Mouse (Mus musculus): ENCODE results near the gene Fitm2. TPM values are rescaled to one million over a fixed set of nuclear protein-coding genes. Genes with fewer than 3 reads are reported as not detected.
"Not testable (repeated sequence)": the region's sequence is repeated elsewhere in the genome, so short reads cannot be mapped to it uniquely, and the experiment has no call there.

Gene Fitm2
- polyA plus RNA-seq, 1 experiment from 2014 or later = 16.3 TPM

DNA sequence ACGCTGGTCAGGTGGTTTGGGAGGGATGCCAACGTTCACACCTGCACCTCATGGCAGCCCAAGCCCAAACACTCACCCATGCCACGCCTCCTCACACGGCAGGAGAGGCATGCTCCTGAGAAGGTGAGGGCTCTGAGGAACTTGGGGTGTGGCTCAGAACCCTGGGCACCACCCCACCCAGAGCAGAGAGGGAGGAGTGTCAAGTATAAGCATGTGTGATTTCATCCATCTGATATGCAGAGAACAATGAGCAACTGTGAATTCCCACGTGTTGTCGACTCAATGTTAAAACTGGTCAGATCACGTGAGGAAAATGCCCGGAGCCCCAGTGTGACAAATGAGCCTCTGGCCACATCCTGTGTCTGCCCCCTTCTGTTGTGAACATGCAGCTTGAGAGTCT lies 5.7 kb downstream of the Fitm2 start:
- Histone ChIP-seq H3K27me3 (ENCODE audit: control insufficient read depth, insufficient read depth, low read length) (no peaks in the 10 kb centered on the region), H3K27ac (no peak overlapping the region), H3K9me3 (ENCODE audit: control insufficient read depth, low read length) (no peaks in the 10 kb centered on the region), H3K4me1 (replicated peaks; ENCODE audit: control insufficient read depth, insufficient read depth, low read length) (peaks cover 6% of the 10 kb centered on the region), H3K4me2 (replicated peaks) (no peak overlapping the region), H3K9ac (no peak overlapping the region), H3K36me3 (replicated peaks; ENCODE audit: control insufficient read depth, insufficient read depth) (peaks cover 48% of the 10 kb centered on the region), H3K4me3 (replicated peaks; ENCODE audit: low read length) (no peak overlapping the region)
- 85% methylated on average over 8 of the region's 8 CpGs for WGBS
- DNase-seq (ENCODE audit: low spot score) (no peak), ATAC-seq (ENCODE audit: low FRiP score) (no peak)

DNA sequence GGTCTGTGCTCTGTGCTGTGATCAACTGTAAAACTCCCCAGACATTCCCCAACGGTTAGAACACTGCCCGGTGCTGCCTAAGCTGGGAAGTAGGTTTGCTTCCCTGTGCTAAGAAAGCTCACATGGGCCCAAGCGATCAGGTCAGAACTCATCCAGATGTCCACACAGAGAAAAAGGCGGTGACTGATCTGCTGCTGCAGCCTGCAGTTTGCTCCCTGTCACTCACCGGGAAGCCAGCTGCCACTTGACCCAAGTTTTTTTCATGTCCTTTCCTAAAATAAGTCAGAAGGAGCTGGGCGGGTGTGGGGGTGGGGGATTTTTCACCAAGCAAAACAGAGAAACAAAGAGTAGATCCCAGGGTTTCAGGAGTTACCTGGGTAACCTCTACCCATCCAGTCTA lies 7.9 kb downstream of the Fitm2 start:
- H3K4me1 ChIP-seq (replicated peaks; ENCODE audit: control insufficient read depth, insufficient read depth, low read length) = no peaks in the 10 kb centered on the region
- H3K9me3 ChIP-seq (ENCODE audit: control insufficient read depth, low read length) = no peaks in the 10 kb centered on the region
- no peak overlapping the region for H3K4me2 ChIP-seq (replicated peaks)
- H3K4me3 ChIP-seq (replicated peaks; ENCODE audit: low read length) = no peak overlapping the region
- H3K27me3 ChIP-seq (ENCODE audit: control insufficient read depth, insufficient read depth, low read length) = no peaks in the 10 kb centered on the region
- WGBS = 73% methylated on average over 6 of the region's 6 CpGs
- no peak for DNase-seq (ENCODE audit: low spot score)
- ATAC-seq (ENCODE audit: low FRiP score) = no peak
- peaks cover 41% of the 10 kb centered on the region for H3K36me3 ChIP-seq (replicated peaks; ENCODE audit: control insufficient read depth, insufficient read depth)
- no peak overlapping the region for H3K9ac ChIP-seq
- H3K27ac ChIP-seq = no peak overlapping the region

- H3K27me3 ChIP-seq (ENCODE audit: control insufficient read depth, insufficient read depth, low read length) = no peaks in the 10 kb centered on the region
- H3K4me1 ChIP-seq (replicated peaks; ENCODE audit: control insufficient read depth, insufficient read depth, low read length) = no peaks in the 10 kb centered on the region
- DNase-seq (ENCODE audit: low spot score) = no peak
- 76% methylated on average over 4 of the region's 4 CpGs for WGBS
- no peak overlapping the region for H3K4me2 ChIP-seq (replicated peaks)
- no peaks in the 10 kb centered on the region for H3K9me3 ChIP-seq (ENCODE audit: control insufficient read depth, low read length)
- peaks cover 36% of the 10 kb centered on the region for H3K36me3 ChIP-seq (replicated peaks; ENCODE audit: control insufficient read depth, insufficient read depth)
- H3K27ac ChIP-seq = no peak overlapping the region
- H3K9ac ChIP-seq = no peak overlapping the region
- no peak for ATAC-seq (ENCODE audit: low FRiP score)
- no peak overlapping the region for H3K4me3 ChIP-seq (replicated peaks; ENCODE audit: low read length)
These were observed 8.4 kb downstream of the Fitm2 start for GRCm38 (mm10) chr2:163463998-163464397.

- H3K4me1 ChIP-seq (replicated peaks; ENCODE audit: control insufficient read depth, insufficient read depth, low read length) = no peaks in the 10 kb centered on the region
- DNase-seq (ENCODE audit: low spot score) = no peak
- 69% methylated on average over 10 of the region's 10 CpGs for WGBS
- no peak overlapping the region for H3K4me2 ChIP-seq (replicated peaks)
- H3K9ac ChIP-seq = no peak overlapping the region
- H3K36me3 ChIP-seq (replicated peaks; ENCODE audit: control insufficient read depth, insufficient read depth) = peaks cover 29% of the 10 kb centered on the region
- no peak for ATAC-seq (ENCODE audit: low FRiP score)
- H3K27ac ChIP-seq = no peak overlapping the region
- no peaks in the 10 kb centered on the region for H3K9me3 ChIP-seq (ENCODE audit: control insufficient read depth, low read length)
- H3K4me3 ChIP-seq (replicated peaks; ENCODE audit: low read length) = no peak overlapping the region
- H3K27me3 ChIP-seq (ENCODE audit: control insufficient read depth, insufficient read depth, low read length) = no peaks in the 10 kb centered on the region
These were observed 9.1 kb downstream of the Fitm2 start for GRCm38 (mm10) chr2:163463251-163463769.

GRCm38 (mm10) chr2:163462801-163463200 lies 9.6 kb downstream of the Fitm2 start:
- Histone ChIP-seq H3K4me3 (replicated peaks; ENCODE audit: low read length) (no peak overlapping the region), H3K4me2 (replicated peaks) (no peak overlapping the region), H3K27ac (no peak overlapping the region), H3K36me3 (replicated peaks; ENCODE audit: control insufficient read depth, insufficient read depth) (peaks cover 24% of the 10 kb centered on the region), H3K4me1 (replicated peaks; ENCODE audit: control insufficient read depth, insufficient read depth, low read length) (no peaks in the 10 kb centered on the region), H3K9me3 (ENCODE audit: control insufficient read depth, low read length) (no peaks in the 10 kb centered on the region), H3K9ac (no peak overlapping the region), H3K27me3 (ENCODE audit: control insufficient read depth, insufficient read depth, low read length) (no peaks in the 10 kb centered on the region)
- ATAC-seq (ENCODE audit: low FRiP score) = no peak
- WGBS = 76% methylated on average over 11 of the region's 11 CpGs
- DNase-seq (ENCODE audit: low spot score) = no peak

DNA sequence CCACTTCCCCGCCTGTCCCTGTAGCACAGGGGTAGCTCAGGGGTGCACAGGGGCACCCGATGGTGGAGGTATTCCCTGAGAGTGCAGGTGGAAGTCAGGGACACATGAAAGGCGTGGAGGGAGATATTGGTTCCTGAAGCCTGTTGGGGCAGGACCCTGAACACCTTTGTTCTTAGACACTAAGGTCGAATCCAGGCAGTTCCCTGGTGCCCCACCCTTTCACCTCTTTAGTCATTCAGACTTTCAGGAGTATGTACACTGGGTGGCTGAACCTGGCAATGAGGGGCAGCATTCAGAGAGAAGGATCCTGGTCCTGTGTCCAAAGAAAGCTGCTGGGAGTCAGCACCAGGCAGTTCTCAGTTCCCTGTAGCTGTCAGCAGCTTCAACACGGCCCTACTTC lies 10.0 kb downstream of the Fitm2 start:
- Histone ChIP-seq H3K27ac (no peak overlapping the region), H3K36me3 (replicated peaks; ENCODE audit: control insufficient read depth, insufficient read depth) (peaks cover 20% of the 10 kb centered on the region), H3K4me1 (replicated peaks; ENCODE audit: control insufficient read depth, insufficient read depth, low read length) (no peaks in the 10 kb centered on the region), H3K9me3 (ENCODE audit: control insufficient read depth, low read length) (no peaks in the 10 kb centered on the region), H3K4me3 (replicated peaks; ENCODE audit: low read length) (no peak overlapping the region), H3K27me3 (ENCODE audit: control insufficient read depth, insufficient read depth, low read length) (no peaks in the 10 kb centered on the region), H3K4me2 (replicated peaks) (no peak overlapping the region), H3K9ac (no peak overlapping the region)
- DNase-seq (ENCODE audit: low spot score) (no peak), ATAC-seq (ENCODE audit: low FRiP score) (no peak)
- WGBS = 91% methylated on average over 5 of the region's 5 CpGs

DNA sequence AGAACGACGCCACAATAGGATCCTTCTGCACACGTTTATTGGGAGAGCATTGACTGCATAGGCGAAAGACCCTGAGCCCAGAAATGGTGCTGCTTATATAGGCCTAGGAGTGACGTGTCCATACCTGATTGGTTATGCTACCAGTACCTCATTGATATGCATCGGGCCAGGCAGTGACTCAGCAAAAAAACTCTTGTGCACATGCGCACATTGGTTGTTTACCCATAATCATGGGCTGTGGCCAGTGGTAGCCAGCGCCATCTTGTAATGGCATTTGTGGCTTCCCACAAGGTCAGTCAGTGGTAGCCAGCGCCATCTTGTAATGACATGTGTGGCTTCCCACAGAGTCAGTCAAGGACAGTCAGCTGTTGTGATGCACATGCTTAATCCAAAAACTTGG lies 11.1 kb downstream of the Fitm2 start:
- H3K36me3 ChIP-seq (replicated peaks; ENCODE audit: control insufficient read depth, insufficient read depth); H3K4me2 ChIP-seq (replicated peaks); H3K4me1 ChIP-seq (replicated peaks; ENCODE audit: control insufficient read depth, insufficient read depth, low read length); H3K9ac ChIP-seq; H3K9me3 ChIP-seq (ENCODE audit: control insufficient read depth, low read length); H3K27me3 ChIP-seq (ENCODE audit: control insufficient read depth, insufficient read depth, low read length); DNase-seq (ENCODE audit: low spot score); ATAC-seq (ENCODE audit: low FRiP score); H3K4me3 ChIP-seq (replicated peaks; ENCODE audit: low read length); H3K27ac ChIP-seq: not testable (repeated sequence)
- WGBS = 95% methylated on average over 9 of the region's 9 CpGs

GRCm38 (mm10) chr2:163460622-163461021 lies 11.8 kb downstream of the Fitm2 start:
- H3K27ac ChIP-seq = no peak overlapping the region
- no peak for ATAC-seq (ENCODE audit: low FRiP score)
- H3K4me2 ChIP-seq (replicated peaks) = no peak overlapping the region
- no peaks in the 10 kb centered on the region for H3K4me1 ChIP-seq (replicated peaks; ENCODE audit: control insufficient read depth, insufficient read depth, low read length)
- WGBS = 91% methylated on average over 8 of the region's 8 CpGs
- H3K9me3 ChIP-seq (ENCODE audit: control insufficient read depth, low read length) = no peaks in the 10 kb centered on the region
- H3K9ac ChIP-seq = no peak overlapping the region
- H3K36me3 ChIP-seq (replicated peaks; ENCODE audit: control insufficient read depth, insufficient read depth) = 0 out of 2 replicates have a peak, but pooled peaks cover 5% of the 10 kb centered on the region
- no peak overlapping the region for H3K4me3 ChIP-seq (replicated peaks; ENCODE audit: low read length)
- no peaks in the 10 kb centered on the region for H3K27me3 ChIP-seq (ENCODE audit: control insufficient read depth, insufficient read depth, low read length)
- no peak for DNase-seq (ENCODE audit: low spot score)

- peaks cover 14% of the 10 kb centered on the region; the same call in 1 of the 2 replicates for H3K36me3 ChIP-seq (replicated peaks; ENCODE audit: control insufficient read depth, insufficient read depth)
- peak overlapping the region; percentile 44; the same call in 1 of the 2 replicates for H3K27ac ChIP-seq
- H3K9me3 ChIP-seq (ENCODE audit: control insufficient read depth, low read length) = no peaks in the 10 kb centered on the region
- H3K4me1 ChIP-seq (replicated peaks; ENCODE audit: control insufficient read depth, insufficient read depth, low read length) = no peaks in the 10 kb centered on the region
- DNase-seq (ENCODE audit: low spot score) = no peak
- H3K9ac ChIP-seq = no peak overlapping the region
- 32% methylated on average over 10 of the region's 10 CpGs for WGBS
- peak; percentile 54 for ATAC-seq (ENCODE audit: low FRiP score)
- H3K4me2 ChIP-seq (replicated peaks) = peak overlapping the region; percentile 43
- no peaks in the 10 kb centered on the region for H3K27me3 ChIP-seq (ENCODE audit: control insufficient read depth, insufficient read depth, low read length)
- H3K4me3 ChIP-seq (replicated peaks; ENCODE audit: low read length) = 0 out of 2 replicates have a peak overlapping the region, but pooled peaks have one; percentile 9
These were observed 13.0 kb downstream of the Fitm2 start for GRCm38 (mm10) chr2:163459380-163459779.

Data from hindbrain, embryonic 14.5 days (tissue).